Mouse (Mus musculus) ES-Bruce4 (cell line): ENCODE data around the gene Ankrd6.

Source experiments
- CTCF ChIP-seq: IDR thresholded peaks from one replicate; pipeline ENCODE4 v1.8.1; 2011; ENCODE audit warnings: low read depth, low read length
- POLR2A ChIP-seq: IDR thresholded peaks from one replicate; pipeline ENCODE4 v1.8.1; 2011; ENCODE audit warnings: low read length; ENCODE audit not compliant: insufficient read depth

DNA sequence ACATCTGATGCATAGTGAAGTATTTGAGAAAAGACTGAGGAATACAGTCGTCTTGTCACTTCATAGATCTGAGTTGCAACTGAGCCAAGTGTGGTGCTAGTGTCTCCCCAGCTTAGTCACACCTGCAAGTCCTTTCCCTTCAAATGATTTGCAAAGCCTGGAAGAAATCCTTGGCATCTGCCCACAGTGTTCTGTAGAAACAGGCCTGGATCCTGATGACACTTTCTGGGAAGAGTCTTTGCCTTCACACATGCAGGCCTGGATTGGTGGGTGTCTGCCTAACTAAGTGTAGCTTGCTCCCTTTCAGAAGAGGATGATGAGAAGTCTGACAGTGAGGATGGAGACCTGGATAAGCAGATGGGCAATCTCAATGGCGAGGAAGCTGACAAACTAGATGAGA, 193.2 kb downstream of the Ankrd6 start:
- TF ChIP-seq POLR2A: no peak
- no peak for TF ChIP-seq CTCF
